Mouse (Mus musculus): ENCODE measurements around the gene Smug1. TPM values are rescaled to one million over a fixed set of nuclear protein-coding genes. Genes with fewer than 3 reads are reported as not detected.

Gene Smug1
- polyA plus RNA-seq (2015; fragmentation: Nextera tagmentation; extraction: Ambion mirVana): 10.6 and 11.2 TPM in 2 replicates

GRCm38 (mm10) chr15:103167042-103167615 is at the start of gene Smug1:
Smug1 (minus strand) TSS chr15:103167092.
- ATAC-seq (ENCODE audit: low FRiP score, low TSS enrichment) (no peak), DNase-seq (ENCODE audit: low spot score) (no peak)
- WGBS: 66% methylated on average over 6 of the region's 6 CpGs
- no peaks in the 10 kb centered on the region for H3K27me3 ChIP-seq (ENCODE audit: control insufficient read depth, insufficient read depth, low read length)
- TF ChIP-seq EP300 (optimal IDR thresholded peaks at IDR 0.05) (no peak), CTCF (IDR thresholded peaks at IDR 0.05; ENCODE audit: low read depth) (no peak)
- H3K4me1 ChIP-seq (replicated peaks; ENCODE audit: control insufficient read depth, insufficient read depth): peaks cover 8% of the 10 kb centered on the region; the same call in 1 of the 2 replicates
- H3K9ac ChIP-seq (ENCODE audit: low read length): no peak within 1 kb of the TSS
- no peak within 1 kb of the TSS for H3K4me2 ChIP-seq (replicated peaks; ENCODE audit: low read depth)
- H3K27ac ChIP-seq (replicated peaks): no peak within 1 kb of the TSS
- H3K36me3 ChIP-seq (ENCODE audit: control insufficient read depth, insufficient read depth, low read length): no peaks in the 10 kb centered on the region
- H3K4me3 ChIP-seq (ENCODE audit: low read depth, low read length): no peak within 1 kb of the TSS
- no peaks in the 10 kb centered on the region for H3K9me3 ChIP-seq (ENCODE audit: control insufficient read depth, low read length)

GRCm38 (mm10) chr15:103216052-103216451 is 49.2 kb upstream of the Smug1 start:
- Histone ChIP-seq H3K4me1 (replicated peaks; ENCODE audit: control insufficient read depth, insufficient read depth) (no peaks in the 10 kb centered on the region), H3K4me2 (replicated peaks; ENCODE audit: low read depth) (peak overlapping the region; percentile 40), H3K27me3 (ENCODE audit: control insufficient read depth, insufficient read depth, low read length) (no peaks in the 10 kb centered on the region), H3K27ac (replicated peaks) (peak overlapping the region; percentile 80), H3K9ac (ENCODE audit: low read length) (no peak overlapping the region), H3K9me3 (ENCODE audit: control insufficient read depth, low read length) (no peaks in the 10 kb centered on the region), H3K36me3 (ENCODE audit: control insufficient read depth, insufficient read depth, low read length) (peaks cover 8% of the 10 kb centered on the region), H3K4me3 (ENCODE audit: low read depth, low read length) (no peak overlapping the region)
- DNase-seq (ENCODE audit: low spot score): peak; percentile 29
- no peak for ATAC-seq (ENCODE audit: low FRiP score, low TSS enrichment)
- TF ChIP-seq CTCF (IDR thresholded peaks at IDR 0.05; ENCODE audit: low read depth): no peak
- no peak for TF ChIP-seq EP300 (optimal IDR thresholded peaks at IDR 0.05)
- 38% methylated on average over 2 of the region's 2 CpGs for WGBS

GRCm38 (mm10) chr15:103214971-103215907 is 48.3 kb upstream of the Smug1 start:
- Histone ChIP-seq H3K4me3 (ENCODE audit: low read depth, low read length) (peak overlapping the region; percentile 46), H3K4me1 (replicated peaks; ENCODE audit: control insufficient read depth, insufficient read depth) (no peaks in the 10 kb centered on the region), H3K36me3 (ENCODE audit: control insufficient read depth, insufficient read depth, low read length) (peaks cover 12% of the 10 kb centered on the region), H3K9ac (ENCODE audit: low read length) (peak overlapping the region; percentile 52), H3K4me2 (replicated peaks; ENCODE audit: low read depth) (peak overlapping the region; percentile 40), H3K9me3 (ENCODE audit: control insufficient read depth, low read length) (no peaks in the 10 kb centered on the region), H3K27me3 (ENCODE audit: control insufficient read depth, insufficient read depth, low read length) (no peaks in the 10 kb centered on the region), H3K27ac (replicated peaks) (peak overlapping the region; percentile 80)
- DNase-seq (ENCODE audit: low spot score) (peak; percentile 88), ATAC-seq (ENCODE audit: low FRiP score, low TSS enrichment) (peak; percentile 94)
- TF ChIP-seq EP300 (optimal IDR thresholded peaks at IDR 0.05): no peak
- TF ChIP-seq CTCF (IDR thresholded peaks at IDR 0.05; ENCODE audit: low read depth): no peak
- 2% methylated on average over 15 of the region's 15 CpGs for WGBS

GRCm38 (mm10) chr15:103214149-103214548 is 47.3 kb upstream of the Smug1 start:
- DNase-seq (ENCODE audit: low spot score) (no peak), ATAC-seq (ENCODE audit: low FRiP score, low TSS enrichment) (no peak)
- Histone ChIP-seq H3K9me3 (ENCODE audit: control insufficient read depth, low read length) (no peaks in the 10 kb centered on the region), H3K27me3 (ENCODE audit: control insufficient read depth, insufficient read depth, low read length) (no peaks in the 10 kb centered on the region), H3K27ac (replicated peaks) (peak overlapping the region; percentile 56), H3K4me1 (replicated peaks; ENCODE audit: control insufficient read depth, insufficient read depth) (no peaks in the 10 kb centered on the region), H3K9ac (ENCODE audit: low read length) (no peak overlapping the region), H3K36me3 (ENCODE audit: control insufficient read depth, insufficient read depth, low read length) (peaks cover 12% of the 10 kb centered on the region), H3K4me3 (ENCODE audit: low read depth, low read length) (no peak overlapping the region), H3K4me2 (replicated peaks; ENCODE audit: low read depth) (peak overlapping the region; percentile 38)
- WGBS: 17% methylated on average over 2 of the region's 2 CpGs
- TF ChIP-seq EP300 (optimal IDR thresholded peaks at IDR 0.05) (no peak), CTCF (IDR thresholded peaks at IDR 0.05; ENCODE audit: low read depth) (no peak)

GRCm38 (mm10) chr15:103205156-103205555 is 38.3 kb upstream of the Smug1 start:
- Histone ChIP-seq H3K27ac (replicated peaks) (no peak overlapping the region), H3K27me3 (ENCODE audit: control insufficient read depth, insufficient read depth, low read length) (no peaks in the 10 kb centered on the region), H3K4me1 (replicated peaks; ENCODE audit: control insufficient read depth, insufficient read depth) (no peaks in the 10 kb centered on the region), H3K9me3 (ENCODE audit: control insufficient read depth, low read length) (no peaks in the 10 kb centered on the region), H3K9ac (ENCODE audit: low read length) (no peak overlapping the region), H3K36me3 (ENCODE audit: control insufficient read depth, insufficient read depth, low read length) (no peaks in the 10 kb centered on the region), H3K4me2 (replicated peaks; ENCODE audit: low read depth) (no peak overlapping the region), H3K4me3 (ENCODE audit: low read depth, low read length) (no peak overlapping the region)
- DNase-seq (ENCODE audit: low spot score) (no peak), ATAC-seq (ENCODE audit: low FRiP score, low TSS enrichment) (no peak)
- TF ChIP-seq EP300 (optimal IDR thresholded peaks at IDR 0.05): no peak
- TF ChIP-seq CTCF (IDR thresholded peaks at IDR 0.05; ENCODE audit: low read depth): peak; percentile 71
- 57% methylated on average over 2 of the region's 2 CpGs for WGBS

Measured in stomach, postnatal 0 days (tissue).